Mouse (Mus musculus): ENCODE data around the gene Aoah. TPM values are rescaled to one million over a fixed set of nuclear protein-coding genes. Genes with fewer than 3 reads are reported as not detected.

Aoah gene
- polyA plus RNA-seq, 1 experiment from 2014 or later = 0.86 TPM

DNA sequence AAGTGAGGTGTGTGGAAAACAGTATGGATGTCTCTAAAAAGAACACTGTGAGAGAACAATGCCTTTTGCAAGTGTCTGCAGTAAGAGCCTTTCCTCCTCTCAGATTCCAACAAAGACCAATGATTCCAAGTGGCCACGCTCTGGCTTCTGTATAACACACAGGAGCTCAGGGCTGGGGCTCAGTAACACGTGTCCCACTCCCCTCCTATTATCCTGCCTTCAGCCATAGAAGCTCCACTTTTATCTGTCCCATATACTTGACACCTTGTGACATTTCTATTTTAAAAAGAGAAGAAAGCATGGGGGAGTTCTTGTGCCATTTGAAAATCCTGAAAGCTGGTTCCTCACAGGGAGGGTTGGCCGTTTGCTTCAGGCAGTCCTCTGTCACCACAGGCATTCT lies 219.7 kb downstream of the Aoah start:
- no peak for ATAC-seq
- Histone ChIP-seq H3K36me3 (ENCODE audit: insufficient read depth, low read length) (no peaks in the 10 kb centered on the region), H3K4me2 (replicated peaks; ENCODE audit: low read depth, low read length) (no peak overlapping the region), H3K4me3 (ENCODE audit: low read depth, low read length) (no peak overlapping the region), H3K9me3 (ENCODE audit: low read length) (no peaks in the 10 kb centered on the region), H3K27me3 (replicated peaks; ENCODE audit: insufficient read depth, low read length) (no peaks in the 10 kb centered on the region), H3K4me1 (ENCODE audit: insufficient read depth, low read depth, low read length) (no peaks in the 10 kb centered on the region), H3K27ac (ENCODE audit: low read length) (no peak overlapping the region), H3K9ac (replicated peaks; ENCODE audit: low read depth) (no peak overlapping the region)
- TF ChIP-seq CTCF (IDR thresholded peaks at IDR 0.05) = no peak
- TF ChIP-seq EP300 (IDR thresholded peaks at IDR 0.05) = no peak
- DNase-seq (ENCODE audit: low spot score) = no peak
- WGBS = 60% methylated on average over 3 of the region's 3 CpGs

DNA sequence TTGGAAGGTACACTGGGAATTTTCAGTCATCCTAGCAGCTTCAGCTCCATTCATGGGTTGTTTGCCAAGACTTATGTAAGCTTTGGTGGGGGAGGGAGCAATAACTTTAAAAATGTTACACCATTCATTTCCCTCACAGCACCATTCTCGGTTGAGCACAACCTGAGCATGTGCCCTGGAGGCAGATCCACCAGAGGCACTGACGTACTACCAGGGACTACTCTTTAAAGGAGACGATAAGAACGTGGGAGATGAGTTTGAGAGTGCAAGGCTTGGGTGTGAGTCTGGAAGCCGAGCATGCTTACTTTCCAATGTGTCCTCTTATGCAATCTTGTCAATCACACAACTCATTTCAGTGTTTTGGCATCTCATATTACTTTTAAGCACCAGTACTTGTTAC lies 230.9 kb downstream of the Aoah start:
- H3K4me1 ChIP-seq (ENCODE audit: insufficient read depth, low read depth, low read length) = no peaks in the 10 kb centered on the region
- no peaks in the 10 kb centered on the region for H3K9me3 ChIP-seq (ENCODE audit: low read length)
- no peak for DNase-seq (ENCODE audit: low spot score)
- TF ChIP-seq EP300 (IDR thresholded peaks at IDR 0.05) (no peak), CTCF (IDR thresholded peaks at IDR 0.05) (no peak)
- H3K27me3 ChIP-seq (replicated peaks; ENCODE audit: insufficient read depth, low read length) = no peaks in the 10 kb centered on the region
- WGBS = 74% methylated on average over 5 of the region's 5 CpGs
- ATAC-seq = no peak
- no peaks in the 10 kb centered on the region for H3K36me3 ChIP-seq (ENCODE audit: insufficient read depth, low read length)
- H3K9ac ChIP-seq (replicated peaks; ENCODE audit: low read depth) = no peak overlapping the region
- no peak overlapping the region for H3K4me2 ChIP-seq (replicated peaks; ENCODE audit: low read depth, low read length)
- no peak overlapping the region for H3K4me3 ChIP-seq (ENCODE audit: low read depth, low read length)
- no peak overlapping the region for H3K27ac ChIP-seq (ENCODE audit: low read length)

DNA sequence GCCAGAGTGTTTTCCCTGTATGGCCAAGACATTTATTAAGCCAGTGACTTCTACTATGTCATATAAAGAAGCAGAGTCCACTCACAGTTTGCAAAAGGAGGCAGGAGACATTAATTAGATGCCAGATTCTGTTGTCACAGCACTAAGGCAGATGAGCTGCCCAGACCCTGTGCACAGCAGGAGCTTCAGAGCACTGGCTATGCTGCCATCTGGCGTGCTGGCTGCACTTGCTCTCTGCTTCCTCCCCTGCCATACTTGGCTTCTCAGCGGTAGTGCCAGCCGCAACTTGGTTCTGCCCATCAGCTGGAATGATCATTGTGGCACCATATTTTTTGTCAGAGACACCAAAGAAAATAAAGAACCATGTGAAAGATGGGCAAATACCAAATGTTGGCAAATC lies 239.3 kb downstream of the Aoah start:
- H3K9me3 ChIP-seq (ENCODE audit: low read length) = no peaks in the 10 kb centered on the region
- H3K4me2 ChIP-seq (replicated peaks; ENCODE audit: low read depth, low read length) = no peak overlapping the region
- H3K27me3 ChIP-seq (replicated peaks; ENCODE audit: insufficient read depth, low read length) = no peaks in the 10 kb centered on the region
- WGBS = 69% methylated on average over 3 of the region's 3 CpGs
- ATAC-seq (no peak), DNase-seq (ENCODE audit: low spot score) (no peak)
- no peak overlapping the region for H3K4me3 ChIP-seq (ENCODE audit: low read depth, low read length)
- H3K27ac ChIP-seq (ENCODE audit: low read length) = no peak overlapping the region
- no peaks in the 10 kb centered on the region for H3K36me3 ChIP-seq (ENCODE audit: insufficient read depth, low read length)
- no peak overlapping the region for H3K9ac ChIP-seq (replicated peaks; ENCODE audit: low read depth)
- no peak for TF ChIP-seq EP300 (IDR thresholded peaks at IDR 0.05)
- no peak for TF ChIP-seq CTCF (IDR thresholded peaks at IDR 0.05)
- H3K4me1 ChIP-seq (ENCODE audit: insufficient read depth, low read depth, low read length) = no peaks in the 10 kb centered on the region

DNA sequence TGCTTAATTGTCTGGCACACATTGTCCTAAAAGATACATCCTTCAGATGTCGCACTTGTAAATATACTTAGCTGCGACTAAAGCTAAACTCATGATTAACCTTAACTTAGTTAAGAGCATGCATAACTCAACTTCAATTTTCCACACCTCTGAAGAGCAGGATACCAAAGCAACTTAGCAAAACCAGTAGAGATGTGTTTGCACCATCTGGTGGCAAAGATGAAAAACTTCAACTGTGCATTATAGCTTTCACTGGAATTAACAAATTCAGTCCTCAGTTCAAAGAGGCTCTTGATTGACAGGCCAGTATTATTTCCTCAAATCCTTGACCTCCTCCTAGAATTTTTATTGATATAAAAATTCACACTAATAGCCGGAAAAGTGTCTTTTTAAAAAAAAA lies 241.1 kb downstream of the Aoah start:
- WGBS = 67% methylated on average over 3 of the region's 3 CpGs
- H3K4me1 ChIP-seq (ENCODE audit: insufficient read depth, low read depth, low read length) = no peaks in the 10 kb centered on the region
- no peak overlapping the region for H3K9ac ChIP-seq (replicated peaks; ENCODE audit: low read depth)
- no peak overlapping the region for H3K27ac ChIP-seq (ENCODE audit: low read length)
- ATAC-seq (no peak), DNase-seq (ENCODE audit: low spot score) (peak; percentile 15)
- H3K27me3 ChIP-seq (replicated peaks; ENCODE audit: insufficient read depth, low read length) = no peaks in the 10 kb centered on the region
- no peaks in the 10 kb centered on the region for H3K9me3 ChIP-seq (ENCODE audit: low read length)
- no peak overlapping the region for H3K4me3 ChIP-seq (ENCODE audit: low read depth, low read length)
- H3K4me2 ChIP-seq (replicated peaks; ENCODE audit: low read depth, low read length) = no peak overlapping the region
- no peaks in the 10 kb centered on the region for H3K36me3 ChIP-seq (ENCODE audit: insufficient read depth, low read length)
- peak; percentile 49 for TF ChIP-seq CTCF (IDR thresholded peaks at IDR 0.05)
- TF ChIP-seq EP300 (IDR thresholded peaks at IDR 0.05) = no peak

- H3K9me3 ChIP-seq (ENCODE audit: low read length) = no peaks in the 10 kb centered on the region
- no peak for DNase-seq (ENCODE audit: low spot score)
- H3K4me3 ChIP-seq (ENCODE audit: low read depth, low read length) = no peak overlapping the region
- no peak overlapping the region for H3K9ac ChIP-seq (replicated peaks; ENCODE audit: low read depth)
- no peaks in the 10 kb centered on the region for H3K27me3 ChIP-seq (replicated peaks; ENCODE audit: insufficient read depth, low read length)
- H3K4me1 ChIP-seq (ENCODE audit: insufficient read depth, low read depth, low read length) = no peaks in the 10 kb centered on the region
- ATAC-seq = no peak
- no peak overlapping the region for H3K27ac ChIP-seq (ENCODE audit: low read length)
- TF ChIP-seq EP300 (IDR thresholded peaks at IDR 0.05) (no peak), CTCF (IDR thresholded peaks at IDR 0.05) (no peak)
- H3K36me3 ChIP-seq (ENCODE audit: insufficient read depth, low read length) = no peaks in the 10 kb centered on the region
- H3K4me2 ChIP-seq (replicated peaks; ENCODE audit: low read depth, low read length) = no peak overlapping the region
Measured at GRCm38 (mm10) chr13:21035981-21036380, 242.1 kb downstream of the Aoah start.

- H3K27ac ChIP-seq (ENCODE audit: low read length) = no peak overlapping the region
- no peaks in the 10 kb centered on the region for H3K9me3 ChIP-seq (ENCODE audit: low read length)
- no peaks in the 10 kb centered on the region for H3K4me1 ChIP-seq (ENCODE audit: insufficient read depth, low read depth, low read length)
- H3K27me3 ChIP-seq (replicated peaks; ENCODE audit: insufficient read depth, low read length) = no peaks in the 10 kb centered on the region
- no peaks in the 10 kb centered on the region for H3K36me3 ChIP-seq (ENCODE audit: insufficient read depth, low read length)
- ATAC-seq (no peak), DNase-seq (ENCODE audit: low spot score) (no peak)
- 87% methylated on average over 2 of the region's 2 CpGs for WGBS
- H3K4me2 ChIP-seq (replicated peaks; ENCODE audit: low read depth, low read length) = no peak overlapping the region
- H3K4me3 ChIP-seq (ENCODE audit: low read depth, low read length) = no peak overlapping the region
- H3K9ac ChIP-seq (replicated peaks; ENCODE audit: low read depth) = no peak overlapping the region
- TF ChIP-seq EP300 (IDR thresholded peaks at IDR 0.05) = no peak
- TF ChIP-seq CTCF (IDR thresholded peaks at IDR 0.05) = no peak
Measured at GRCm38 (mm10) chr13:21040589-21041199, 246.8 kb downstream of the Aoah start.

GRCm38 (mm10) chr13:21050118-21050517 lies 256.2 kb downstream of the Aoah start:
- no peaks in the 10 kb centered on the region for H3K4me1 ChIP-seq (ENCODE audit: insufficient read depth, low read depth, low read length)
- TF ChIP-seq EP300 (IDR thresholded peaks at IDR 0.05) (no peak), CTCF (IDR thresholded peaks at IDR 0.05) (peak; percentile 39)
- H3K36me3 ChIP-seq (ENCODE audit: insufficient read depth, low read length) = no peaks in the 10 kb centered on the region
- no peaks in the 10 kb centered on the region for H3K9me3 ChIP-seq (ENCODE audit: low read length)
- H3K27ac ChIP-seq (ENCODE audit: low read length) = no peak overlapping the region
- no peaks in the 10 kb centered on the region for H3K27me3 ChIP-seq (replicated peaks; ENCODE audit: insufficient read depth, low read length)
- WGBS = 38% methylated on average over 1 of the region's 1 CpGs
- no peak overlapping the region for H3K4me3 ChIP-seq (ENCODE audit: low read depth, low read length)
- DNase-seq (ENCODE audit: low spot score) (peak; percentile 8), ATAC-seq (no peak)
- H3K9ac ChIP-seq (replicated peaks; ENCODE audit: low read depth) = no peak overlapping the region
- no peak overlapping the region for H3K4me2 ChIP-seq (replicated peaks; ENCODE audit: low read depth, low read length)

Measured in lung, postnatal 0 days (tissue).